In genomic region chr10:62104835-62105576, GRCm38 (mm10) we compare ENCODE assay signal across 10 mouse cellular contexts. TPM values are rescaled to one million over a fixed set of nuclear protein-coding genes. Genes with fewer than 3 reads are reported as not detected.
DNase-seq lines count a peak whose midpoint lies in the region; ATAC-seq lines count a peak whose summit lies in the region.
"Had no signal": no experiment of that assay in that cellular context is flagged by ENCODE, and none has a peak within 500 bp of the region (broad histone marks: within the 10 kb centered on the region; RNA-seq: fewer than 3 reads in every experiment).

No protein-coding gene starts in this region.

- peak; percentile 43 for ATAC-seq in frontal cortex, adult (ENCODE audit: low TSS enrichment)
- no peak for ATAC-seq in midbrain, embryonic 14.5 days (ENCODE audit: low FRiP score, low TSS enrichment)

- no peak overlapping the region for H3K4me3 ChIP-seq in heart, embryonic 10.5 days
- no peak overlapping the region for H3K4me3 ChIP-seq in midbrain, embryonic 14.5 days (replicated peaks; ENCODE audit: low read depth, low read length)
- H3K4me3 ChIP-seq: lung, embryonic 15.5 days had no signal

- DNase-seq in heart, adult 18-20 months, result peak; percentile 35 to 83
- no peak for DNase-seq in heart, embryonic 10.5 days (ENCODE audit: low spot score)
- DNase-seq in ES-CJ7 (ENCODE audit: low read depth, low spot score), result peak; percentile 78
- DNase-seq in c-Kit-positive CD71-positive TER-119-positive erythroid progenitor cells, embryonic 14.5 days (ENCODE audit: low spot score), result peak; percentile 15
- DNase-seq in layer of hippocampus, postnatal 36 days, result peak; percentile 50 to 66
- peak; percentile 90 for DNase-seq in midbrain, embryonic 14.5 days
- DNase-seq in telencephalon, adult 2 months (ENCODE audit: low read depth, low spot score), result peak; percentile 67

- no peaks in the 10 kb centered on the region for H3K9me3 ChIP-seq in heart, embryonic 10.5 days
- no peaks in the 10 kb centered on the region for H3K9me3 ChIP-seq in midbrain, embryonic 14.5 days (ENCODE audit: control insufficient read depth, low read length)
- H3K9me3 ChIP-seq: lung, embryonic 15.5 days had no signal

- no peak overlapping the region for H3K4me2 ChIP-seq in midbrain, embryonic 14.5 days (ENCODE audit: low read length)
- H3K4me2 ChIP-seq: lung, embryonic 15.5 days had no signal

- H3K27ac ChIP-seq in heart, embryonic 10.5 days, result no peak overlapping the region
- H3K27ac ChIP-seq in midbrain, embryonic 14.5 days (replicated peaks; ENCODE audit: low read depth, low read length), result no peak overlapping the region
- H3K27ac ChIP-seq: lung, embryonic 15.5 days had no signal

- peaks cover 82% of the 10 kb centered on the region for H3K27me3 ChIP-seq in heart, embryonic 10.5 days (ENCODE audit: insufficient read depth, poor library complexity, severe bottlenecking)
- H3K27me3 ChIP-seq in midbrain, embryonic 14.5 days (ENCODE audit: control insufficient read depth, insufficient read depth, low read length), result peaks cover 7% of the 10 kb centered on the region; the same call in 1 of the 2 replicates

- no peaks in the 10 kb centered on the region for H3K36me3 ChIP-seq in heart, embryonic 10.5 days
- H3K36me3 ChIP-seq in midbrain, embryonic 14.5 days (ENCODE audit: control insufficient read depth, insufficient read depth, low read length), result peaks cover 8% of the 10 kb centered on the region; the same call in 1 of the 2 replicates
- H3K36me3 ChIP-seq: lung, embryonic 15.5 days had no signal

- H3K4me1 ChIP-seq in heart, embryonic 10.5 days, result no peaks in the 10 kb centered on the region
- peaks cover 28% of the 10 kb centered on the region for H3K4me1 ChIP-seq in midbrain, embryonic 14.5 days (ENCODE audit: control insufficient read depth, insufficient read depth, low read length)
- H3K4me1 ChIP-seq: lung, embryonic 15.5 days had no signal

- no peak overlapping the region for H3K9ac ChIP-seq in midbrain, embryonic 14.5 days (replicated peaks; ENCODE audit: low read length)
- H3K9ac ChIP-seq: lung, embryonic 15.5 days had no signal

- 25% methylated on average over 7 of the region's 7 CpGs for WGBS in heart, embryonic 10.5 days
- WGBS in midbrain, embryonic 14.5 days, result 30% methylated on average over 7 of the region's 7 CpGs

RNA-seq across cellular contexts. Expression of gene Neurog3, which starts 27.9 kb away (rescaled TPM):
- total RNA-seq in heart, adult 18-20 months (2021), result not detected
- polyA plus RNA-seq in heart, embryonic 10.5 days (2016; fragmentation: Nextera tagmentation; extraction: Ambion mirVana), result not detected in 2 replicates
- not detected for total RNA-seq in layer of hippocampus, postnatal 36 days (2021)
- polyA plus RNA-seq in midbrain, embryonic 14.5 days (2014; fragmentation: Nextera tagmentation; extraction: Ambion mirVana), result not detected in 2 replicates
- total RNA-seq: adrenal gland, postnatal 4 days had no signal
- polyA plus RNA-seq: lung, embryonic 15.5 days had no signal

RNA-seq across cellular contexts. Expression of gene Fam241b, which starts 38.7 kb away (rescaled TPM):
- 1 to 10 TPM; 3.1 to 4.1 TPM for total RNA-seq in heart, adult 18-20 months (2021)
- polyA plus RNA-seq in heart, embryonic 10.5 days (2016; fragmentation: Nextera tagmentation; extraction: Ambion mirVana), result 3.1 and 5.9 TPM in 2 replicates
- total RNA-seq in layer of hippocampus, postnatal 36 days (2021), result 10 to 100 TPM; 31.3 to 37.6 TPM
- 48.3 and 107 TPM in 2 replicates for polyA plus RNA-seq in midbrain, embryonic 14.5 days (2014; fragmentation: Nextera tagmentation; extraction: Ambion mirVana)

Comparison
In these comparisons a context has a peak if more than half of its experiments do, and no peak if none do; other contexts are left out.
1. RNA of gene Fam241b, which starts 38.7 kb away (total RNA-seq): 31.3 to 37.6 TPM in layer of hippocampus, postnatal 36 days; 3.1 to 4.1 TPM in heart, adult 18-20 months; every median in the first group is over 4 times any median in the second.